Mouse (Mus musculus): Measurements from ENCODE around the gene Mmab. TPM values are rescaled to one million over a fixed set of nuclear protein-coding genes. Genes with fewer than 3 reads are reported as not detected.

Gene Mmab
- polyA plus RNA-seq, 1 experiment from 2014 or later: 27.7 TPM

DNA sequence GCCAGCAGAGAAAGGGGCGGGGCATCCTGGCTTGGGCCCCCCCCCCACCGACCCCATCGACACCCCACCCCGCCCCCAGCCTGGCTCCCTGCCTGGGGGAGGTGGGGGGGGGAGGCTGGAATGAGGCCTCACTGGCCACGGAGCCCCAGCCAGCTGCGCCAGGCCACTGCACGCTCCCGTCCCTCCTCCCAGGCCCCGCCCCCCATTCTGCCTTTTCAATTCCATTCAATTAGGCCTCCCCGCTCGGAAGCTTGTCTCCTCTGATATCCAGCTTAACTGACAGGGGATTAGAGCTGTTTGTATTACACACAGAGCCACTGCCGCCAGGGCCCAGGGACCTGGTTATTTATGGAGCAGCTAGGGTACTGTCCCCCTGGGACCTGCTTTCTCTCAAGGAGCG lies 23.6 kb upstream of the Mmab start:
- WGBS: 0% methylated on average over 9 of the region's 13 CpGs
- H3K9me3 ChIP-seq (ENCODE audit: control insufficient read depth, low read length): no peaks in the 10 kb centered on the region
- peak overlapping the region; percentile 27 for H3K4me3 ChIP-seq (replicated peaks; ENCODE audit: low read length)
- ATAC-seq: peak; percentile 82
- H3K9ac ChIP-seq (replicated peaks; ENCODE audit: low read depth, low read length): peak overlapping the region; percentile 54
- peak overlapping the region; percentile 52 for H3K4me2 ChIP-seq (ENCODE audit: low read length)
- peaks cover 13% of the 10 kb centered on the region for H3K27me3 ChIP-seq (replicated peaks; ENCODE audit: control insufficient read depth, insufficient read depth, low read length)
- peaks cover 35% of the 10 kb centered on the region for H3K4me1 ChIP-seq (replicated peaks; ENCODE audit: control insufficient read depth, insufficient read depth, low read length)
- peak overlapping the region; percentile 52 for H3K27ac ChIP-seq (ENCODE audit: low read length)
- no peaks in the 10 kb centered on the region for H3K36me3 ChIP-seq (ENCODE audit: control insufficient read depth, insufficient read depth)

DNA sequence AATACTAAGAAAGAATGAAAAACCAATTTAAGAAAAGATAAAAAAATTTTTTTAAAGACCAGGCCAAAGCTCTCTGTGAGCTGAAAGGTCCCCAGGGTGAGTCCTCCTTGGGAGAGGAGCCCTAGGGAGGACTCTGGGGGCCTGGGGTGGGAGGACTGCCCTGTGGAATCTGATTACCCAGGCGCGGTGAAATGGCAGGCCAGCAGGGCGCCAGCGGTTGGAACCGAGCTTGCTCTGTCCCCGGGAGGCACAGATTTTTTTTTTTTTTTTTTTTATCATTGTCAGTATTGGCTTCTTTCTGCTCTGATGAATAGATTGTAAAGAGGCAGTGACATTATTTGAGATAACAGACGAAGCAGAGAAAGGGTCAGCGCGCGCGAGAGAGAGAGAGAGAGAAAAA lies 23.2 kb upstream of the Mmab start:
- H3K27ac ChIP-seq (ENCODE audit: low read length): peak overlapping the region; percentile 52; the same call in 1 of the 2 replicates
- H3K9ac ChIP-seq (replicated peaks; ENCODE audit: low read depth, low read length): peak overlapping the region; percentile 54
- under 1% methylated on average over 11 of the region's 11 CpGs for WGBS
- ATAC-seq: peak; percentile 41; the same call in 1 of the 2 replicates
- peaks cover 13% of the 10 kb centered on the region for H3K27me3 ChIP-seq (replicated peaks; ENCODE audit: control insufficient read depth, insufficient read depth, low read length)
- H3K4me2 ChIP-seq (ENCODE audit: low read length): peak overlapping the region; percentile 52
- peaks cover 35% of the 10 kb centered on the region for H3K4me1 ChIP-seq (replicated peaks; ENCODE audit: control insufficient read depth, insufficient read depth, low read length)
- H3K36me3 ChIP-seq (ENCODE audit: control insufficient read depth, insufficient read depth): no peaks in the 10 kb centered on the region
- H3K4me3 ChIP-seq (replicated peaks; ENCODE audit: low read length): peak overlapping the region; percentile 27
- no peaks in the 10 kb centered on the region for H3K9me3 ChIP-seq (ENCODE audit: control insufficient read depth, low read length)

- 60% methylated on average over 7 of the region's 7 CpGs for WGBS
Measured at GRCm38 (mm10) chr5:114465641-114466040, 21.8 kb upstream of the Mmab start.

GRCm38 (mm10) chr5:114464561-114464960 lies 20.7 kb upstream of the Mmab start:
- H3K4me3 ChIP-seq (replicated peaks; ENCODE audit: low read length): no peak overlapping the region
- no peaks in the 10 kb centered on the region for H3K36me3 ChIP-seq (ENCODE audit: control insufficient read depth, insufficient read depth)
- WGBS: 89% methylated on average over 2 of the region's 2 CpGs
- ATAC-seq: no peak
- H3K9me3 ChIP-seq (ENCODE audit: control insufficient read depth, low read length): no peaks in the 10 kb centered on the region
- H3K4me1 ChIP-seq (replicated peaks; ENCODE audit: control insufficient read depth, insufficient read depth, low read length): peaks cover 39% of the 10 kb centered on the region
- H3K27ac ChIP-seq (ENCODE audit: low read length): no peak overlapping the region
- H3K27me3 ChIP-seq (replicated peaks; ENCODE audit: control insufficient read depth, insufficient read depth, low read length): peaks cover 8% of the 10 kb centered on the region
- no peak overlapping the region for H3K4me2 ChIP-seq (ENCODE audit: low read length)
- H3K9ac ChIP-seq (replicated peaks; ENCODE audit: low read depth, low read length): no peak overlapping the region

More at GRCm38 (mm10) chr5:114465641-114466040, 21.8 kb upstream of the Mmab start:
- H3K9ac ChIP-seq (replicated peaks; ENCODE audit: low read depth, low read length): no peak overlapping the region
- H3K4me1 ChIP-seq (replicated peaks; ENCODE audit: control insufficient read depth, insufficient read depth, low read length): peaks cover 39% of the 10 kb centered on the region
- H3K4me2 ChIP-seq (ENCODE audit: low read length): no peak overlapping the region
- H3K4me3 ChIP-seq (replicated peaks; ENCODE audit: low read length): no peak overlapping the region
- peaks cover 13% of the 10 kb centered on the region for H3K27me3 ChIP-seq (replicated peaks; ENCODE audit: control insufficient read depth, insufficient read depth, low read length)
- H3K9me3 ChIP-seq (ENCODE audit: control insufficient read depth, low read length): no peaks in the 10 kb centered on the region
- H3K27ac ChIP-seq (ENCODE audit: low read length): no peak overlapping the region
- H3K36me3 ChIP-seq (ENCODE audit: control insufficient read depth, insufficient read depth): no peaks in the 10 kb centered on the region
- no peak for ATAC-seq

DNA sequence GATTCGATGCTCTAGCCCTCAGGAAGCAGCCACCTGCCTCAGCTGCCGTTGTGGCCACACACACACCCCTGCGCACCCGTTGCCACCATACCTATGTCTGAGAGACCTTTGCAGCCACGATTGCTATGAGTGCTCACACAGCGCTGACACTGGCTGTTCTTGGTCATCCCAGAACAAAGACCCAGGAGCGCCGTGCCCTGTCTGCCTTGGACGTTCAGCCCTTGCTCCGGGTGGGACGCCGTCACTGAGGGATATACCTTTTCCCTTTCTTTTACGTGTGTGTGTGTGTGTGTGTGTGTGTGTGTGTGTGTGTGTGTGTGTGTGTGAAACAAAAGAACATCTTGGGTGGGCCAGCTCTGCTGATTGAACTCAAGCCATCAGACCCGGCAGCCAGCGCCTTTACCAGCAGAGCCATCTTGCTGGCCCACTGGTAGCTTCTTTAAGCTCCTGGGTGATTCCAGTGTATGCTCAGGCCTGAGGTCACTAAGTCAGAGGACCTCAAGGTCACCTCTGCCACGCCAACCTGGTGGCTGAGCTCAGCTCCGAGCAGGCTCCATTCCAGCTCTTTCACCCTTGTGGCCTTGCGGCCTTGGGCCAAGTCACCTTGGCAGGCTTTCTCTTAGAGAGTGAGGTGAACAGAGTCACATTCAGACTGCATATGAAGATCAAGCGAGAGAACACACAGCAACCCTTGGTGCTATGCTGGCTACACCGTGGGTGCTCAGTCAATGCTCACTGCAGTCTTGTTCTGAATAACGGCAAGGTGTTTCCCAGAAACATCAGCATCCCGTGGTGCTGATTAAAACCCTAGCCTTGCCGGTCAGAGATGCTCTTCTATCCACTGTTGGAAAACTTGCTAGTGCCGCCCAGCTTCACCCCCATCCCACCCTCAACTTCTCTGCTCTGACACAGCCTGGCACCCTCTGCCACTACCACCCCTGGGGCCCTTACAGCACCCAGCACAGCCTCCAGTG lies 18.5 kb upstream of the Mmab start:
- Histone ChIP-seq H3K9me3 (ENCODE audit: control insufficient read depth, low read length) (no peaks in the 10 kb centered on the region), H3K9ac (replicated peaks; ENCODE audit: low read depth, low read length) (no peak overlapping the region), H3K36me3 (ENCODE audit: control insufficient read depth, insufficient read depth) (no peaks in the 10 kb centered on the region), H3K27me3 (replicated peaks; ENCODE audit: control insufficient read depth, insufficient read depth, low read length) (0 out of 2 replicates have a peak, but pooled peaks cover 3% of the 10 kb centered on the region), H3K4me3 (replicated peaks; ENCODE audit: low read length) (no peak overlapping the region), H3K4me2 (ENCODE audit: low read length) (no peak overlapping the region), H3K27ac (ENCODE audit: low read length) (no peak overlapping the region), H3K4me1 (replicated peaks; ENCODE audit: control insufficient read depth, insufficient read depth, low read length) (peaks cover 23% of the 10 kb centered on the region)
- WGBS: 69% methylated on average over 24 of the region's 24 CpGs
- ATAC-seq: no peak

GRCm38 (mm10) chr5:114461238-114461637 lies 17.4 kb upstream of the Mmab start:
- Histone ChIP-seq H3K4me1 (replicated peaks; ENCODE audit: control insufficient read depth, insufficient read depth, low read length) (peaks cover 15% of the 10 kb centered on the region), H3K27ac (ENCODE audit: low read length) (no peak overlapping the region), H3K36me3 (ENCODE audit: control insufficient read depth, insufficient read depth) (no peaks in the 10 kb centered on the region), H3K27me3 (replicated peaks; ENCODE audit: control insufficient read depth, insufficient read depth, low read length) (0 out of 2 replicates have a peak, but pooled peaks cover 3% of the 10 kb centered on the region), H3K4me3 (replicated peaks; ENCODE audit: low read length) (no peak overlapping the region), H3K9me3 (ENCODE audit: control insufficient read depth, low read length) (no peaks in the 10 kb centered on the region), H3K4me2 (ENCODE audit: low read length) (no peak overlapping the region), H3K9ac (replicated peaks; ENCODE audit: low read depth, low read length) (no peak overlapping the region)
- ATAC-seq: peak; percentile 58
- WGBS: 3% methylated on average over 7 of the region's 7 CpGs

- no peak for ATAC-seq
- peaks cover 6% of the 10 kb centered on the region for H3K4me1 ChIP-seq (replicated peaks; ENCODE audit: control insufficient read depth, insufficient read depth, low read length)
- H3K4me3 ChIP-seq (replicated peaks; ENCODE audit: low read length): no peak overlapping the region
- no peak overlapping the region for H3K4me2 ChIP-seq (ENCODE audit: low read length)
- no peak overlapping the region for H3K9ac ChIP-seq (replicated peaks; ENCODE audit: low read depth, low read length)
- H3K27ac ChIP-seq (ENCODE audit: low read length): no peak overlapping the region
- no peaks in the 10 kb centered on the region for H3K36me3 ChIP-seq (ENCODE audit: control insufficient read depth, insufficient read depth)
- H3K9me3 ChIP-seq (ENCODE audit: control insufficient read depth, low read length): no peaks in the 10 kb centered on the region
- WGBS: 71% methylated on average over 16 of the region's 16 CpGs
- H3K27me3 ChIP-seq (replicated peaks; ENCODE audit: control insufficient read depth, insufficient read depth, low read length): no peaks in the 10 kb centered on the region
Measured at GRCm38 (mm10) chr5:114456995-114457605, 13.2 kb upstream of the Mmab start.

- no peak overlapping the region for H3K4me2 ChIP-seq (ENCODE audit: low read length)
- H3K4me1 ChIP-seq (replicated peaks; ENCODE audit: control insufficient read depth, insufficient read depth, low read length): peaks cover 3% of the 10 kb centered on the region
- no peak overlapping the region for H3K9ac ChIP-seq (replicated peaks; ENCODE audit: low read depth, low read length)
- no peaks in the 10 kb centered on the region for H3K36me3 ChIP-seq (ENCODE audit: control insufficient read depth, insufficient read depth)
- H3K27me3 ChIP-seq (replicated peaks; ENCODE audit: control insufficient read depth, insufficient read depth, low read length): no peaks in the 10 kb centered on the region
- no peak overlapping the region for H3K27ac ChIP-seq (ENCODE audit: low read length)
- H3K4me3 ChIP-seq (replicated peaks; ENCODE audit: low read length): no peak overlapping the region
- WGBS: 75% methylated on average over 9 of the region's 9 CpGs
- no peak for ATAC-seq
- no peaks in the 10 kb centered on the region for H3K9me3 ChIP-seq (ENCODE audit: control insufficient read depth, low read length)
Measured at GRCm38 (mm10) chr5:114456287-114456686, 12.4 kb upstream of the Mmab start.

- Histone ChIP-seq H3K9me3 (ENCODE audit: control insufficient read depth, low read length) (no peaks in the 10 kb centered on the region), H3K4me2 (ENCODE audit: low read length) (no peak overlapping the region), H3K27me3 (replicated peaks; ENCODE audit: control insufficient read depth, insufficient read depth, low read length) (no peaks in the 10 kb centered on the region), H3K36me3 (ENCODE audit: control insufficient read depth, insufficient read depth) (no peaks in the 10 kb centered on the region), H3K27ac (ENCODE audit: low read length) (no peak overlapping the region), H3K9ac (replicated peaks; ENCODE audit: low read depth, low read length) (no peak overlapping the region), H3K4me1 (replicated peaks; ENCODE audit: control insufficient read depth, insufficient read depth, low read length) (peaks cover 8% of the 10 kb centered on the region), H3K4me3 (replicated peaks; ENCODE audit: low read length) (no peak overlapping the region)
- 90% methylated on average over 4 of the region's 4 CpGs for WGBS
- ATAC-seq: no peak
Measured at GRCm38 (mm10) chr5:114449011-114449410, 5.2 kb upstream of the Mmab start.
